ENCODE assay signal across 8 mouse cellular contexts in the genomic region with DNA sequence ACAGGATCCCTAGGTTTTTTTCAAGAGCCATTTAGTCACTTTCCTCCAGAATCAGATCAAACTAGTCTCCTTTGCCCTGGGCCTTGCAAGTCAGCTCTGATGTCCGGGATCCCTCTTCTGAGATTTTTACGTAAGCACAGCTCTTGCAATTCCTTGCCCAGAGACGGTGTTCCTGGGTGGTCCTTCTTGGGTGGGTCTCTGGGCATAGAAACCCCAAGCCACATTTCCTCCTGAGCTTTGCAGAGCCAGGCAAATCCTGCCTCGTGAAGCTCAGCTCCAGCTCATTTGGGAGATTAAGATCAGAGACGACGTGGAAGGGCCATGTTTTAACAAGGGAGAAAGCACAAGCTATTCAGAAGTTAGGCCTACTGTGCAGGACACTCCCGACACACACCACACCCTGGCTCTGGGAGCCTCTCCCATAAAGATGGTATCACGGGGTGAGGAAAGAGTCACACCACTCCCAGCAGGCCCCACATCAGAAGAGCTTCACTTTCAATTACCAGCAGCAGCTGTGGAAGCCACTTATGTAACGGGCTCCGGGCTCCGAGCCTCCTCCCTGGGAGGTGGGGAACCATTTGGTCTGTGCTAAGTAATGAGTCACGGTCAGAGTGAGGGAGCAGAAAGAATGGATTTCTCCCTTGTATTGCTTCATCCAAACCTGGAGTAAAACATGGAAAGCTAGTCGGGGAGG.
A peak's percentile ranks its signal among the peaks of the same experiment; 100 is the strongest.
DNase-seq lines count a peak whose midpoint lies in the region; ATAC-seq lines count a peak whose summit lies in the region.

No protein-coding gene starts in this region.

- no peak overlapping the region for H3K9ac ChIP-seq in intestine, embryonic 16.5 days (ENCODE audit: low read depth, low read length)
- H3K9ac ChIP-seq in neural tube, embryonic 11.5 days (ENCODE audit: low read length): no peak overlapping the region

- no peak overlapping the region for H3K4me2 ChIP-seq in intestine, embryonic 16.5 days (ENCODE audit: low read depth, low read length)
- H3K4me2 ChIP-seq in neural tube, embryonic 11.5 days (ENCODE audit: low read depth): no peak overlapping the region

- H3K4me3 ChIP-seq in intestine, embryonic 16.5 days (ENCODE audit: low read length): no peak overlapping the region
- no peak overlapping the region for H3K4me3 ChIP-seq in limb, embryonic 10.5 days
- no peak overlapping the region for H3K4me3 ChIP-seq in neural tube, embryonic 11.5 days (ENCODE audit: low read depth, low read length)

- 28% methylated on average over 13 of the region's 13 CpGs for WGBS in intestine, embryonic 16.5 days
- 15% methylated on average over 13 of the region's 13 CpGs for WGBS in limb, embryonic 10.5 days
- WGBS in neural tube, embryonic 11.5 days: 36% methylated on average over 13 of the region's 13 CpGs

- 0 out of 2 replicates have a peak, but pooled peaks have one; percentile 45 for ATAC-seq in common myeloid progenitor, adult 5-6 weeks (replicated peaks; ENCODE audit: low read depth, poor library complexity, severe bottlenecking)
- peak; percentile 73 for ATAC-seq in granulocyte monocyte progenitor cell, adult 5-6 weeks (replicated peaks; ENCODE audit: poor library complexity, severe bottlenecking)
- peak; percentile 79 for ATAC-seq in intestine, embryonic 16.5 days
- ATAC-seq in neural tube, embryonic 11.5 days (ENCODE audit: insufficient read depth, low FRiP score, low TSS enrichment): no peak

- H3K4me1 ChIP-seq in intestine, embryonic 16.5 days (ENCODE audit: control insufficient read depth, insufficient read depth, low read length): peaks cover 9% of the 10 kb centered on the region
- H3K4me1 ChIP-seq in limb, embryonic 10.5 days: peaks cover 16% of the 10 kb centered on the region
- H3K4me1 ChIP-seq in neural tube, embryonic 11.5 days (ENCODE audit: control insufficient read depth, insufficient read depth, low read length): no peaks in the 10 kb centered on the region

- no peaks in the 10 kb centered on the region for H3K9me3 ChIP-seq in intestine, embryonic 16.5 days (ENCODE audit: control insufficient read depth, low read length)
- H3K9me3 ChIP-seq in limb, embryonic 10.5 days (replicated peaks): no peaks in the 10 kb centered on the region
- H3K9me3 ChIP-seq in neural tube, embryonic 11.5 days (ENCODE audit: control insufficient read depth, low read length): no peaks in the 10 kb centered on the region

- H3K36me3 ChIP-seq in intestine, embryonic 16.5 days (ENCODE audit: control insufficient read depth, insufficient read depth, low read length): no peaks in the 10 kb centered on the region
- H3K36me3 ChIP-seq in limb, embryonic 10.5 days: no peaks in the 10 kb centered on the region
- H3K36me3 ChIP-seq in neural tube, embryonic 11.5 days (ENCODE audit: control insufficient read depth, insufficient read depth, low read length): no peaks in the 10 kb centered on the region

- no peaks in the 10 kb centered on the region for H3K27me3 ChIP-seq in intestine, embryonic 16.5 days (replicated peaks; ENCODE audit: control insufficient read depth, insufficient read depth, low read length)
- 0 out of 2 replicates have a peak, but pooled peaks cover 6% of the 10 kb centered on the region for H3K27me3 ChIP-seq in limb, embryonic 10.5 days (ENCODE audit: low read depth, poor library complexity, severe bottlenecking)
- no peaks in the 10 kb centered on the region for H3K27me3 ChIP-seq in neural tube, embryonic 11.5 days (ENCODE audit: control insufficient read depth, insufficient read depth, low read length)

- H3K27ac ChIP-seq in intestine, embryonic 16.5 days (ENCODE audit: low read length): no peak overlapping the region
- peak overlapping the region; percentile 73 for H3K27ac ChIP-seq in limb, embryonic 10.5 days
- H3K27ac ChIP-seq in neural tube, embryonic 11.5 days (ENCODE audit: low read depth, low read length): no peak overlapping the region

- DNase-seq in adrenal gland, postnatal 14 days: peak; percentile 70
- peak; percentile 47 for DNase-seq in limb, embryonic 10.5 days (ENCODE audit: low spot score)
- peak; percentile 33 for DNase-seq in neural tube, embryonic 11.5 days (ENCODE audit: low spot score)
- DNase-seq in urinary bladder, postnatal 36 days (ENCODE audit: low spot score in 2 of 2): peak; percentile 67 to 85
- no peak for DNase-seq in thymus, postnatal 25 days
